6 mouse cellular contexts compared by ENCODE assay signal in the genomic region with DNA sequence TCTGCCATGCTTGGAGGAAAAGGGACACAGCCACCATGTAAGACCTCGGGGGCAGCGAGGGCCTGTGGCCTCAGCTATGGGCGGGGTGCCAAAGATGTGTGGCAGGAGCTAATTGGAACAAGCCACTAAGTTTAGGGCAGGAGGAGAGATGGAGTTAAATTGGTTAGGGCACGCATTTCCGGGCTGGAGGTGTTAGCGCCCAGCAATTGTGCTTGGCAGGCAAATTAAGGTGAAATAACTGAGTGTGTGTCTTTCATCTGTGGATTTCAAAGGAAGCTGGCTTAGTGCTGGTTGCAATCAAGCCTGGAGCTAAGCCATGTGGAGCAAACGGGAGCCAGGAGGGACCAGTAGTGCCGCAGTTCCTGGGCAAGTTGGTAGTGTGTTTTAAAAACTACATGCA. TPM values are rescaled to one million over a fixed set of nuclear protein-coding genes. Genes with fewer than 3 reads are reported as not detected.
A peak's percentile ranks its signal among the peaks of the same experiment; 100 is the strongest.
DNase-seq lines count a peak whose midpoint lies in the region; ATAC-seq lines count a peak whose summit lies in the region.
"Not testable (repeated sequence)": the region's sequence is repeated elsewhere in the genome, so short reads cannot be mapped to it uniquely, and the experiment has no call there.

No protein-coding gene starts in this region.

- H3K9me3 ChIP-seq in embryonic facial prominence, embryonic 14.5 days (ENCODE audit: control insufficient read depth, low read length); forebrain, embryonic 16.5 days (ENCODE audit: control insufficient read depth, low read length); limb, embryonic 10.5 days (replicated peaks): not testable (repeated sequence)

- H3K4me2 ChIP-seq in embryonic facial prominence, embryonic 14.5 days (ENCODE audit: low read depth, low read length); forebrain, embryonic 16.5 days (ENCODE audit: low read length): not testable (repeated sequence)

- not testable (repeated sequence) for H3K9ac ChIP-seq in embryonic facial prominence, embryonic 14.5 days (ENCODE audit: low read depth, low read length); forebrain, embryonic 16.5 days (replicated peaks; ENCODE audit: low read depth, low read length)

- ATAC-seq in embryonic facial prominence, embryonic 14.5 days (ENCODE audit: low read depth) = not testable (repeated sequence)
- peak; percentile 38; the same call in 1 of the 2 replicates for ATAC-seq in forebrain, embryonic 16.5 days

- H3K4me3 ChIP-seq in embryonic facial prominence, embryonic 14.5 days (ENCODE audit: low read depth, low read length); forebrain, embryonic 16.5 days (replicated peaks; ENCODE audit: low read length); limb, embryonic 10.5 days: not testable (repeated sequence)

- H3K27ac ChIP-seq in embryonic facial prominence, embryonic 14.5 days (replicated peaks; ENCODE audit: low read depth, low read length); forebrain, embryonic 16.5 days (ENCODE audit: low read length): not testable (repeated sequence)
- H3K27ac ChIP-seq in limb, embryonic 10.5 days = peak overlapping the region; percentile 4; the same call in 1 of the 2 replicates

- not testable (repeated sequence) for H3K27me3 ChIP-seq in embryonic facial prominence, embryonic 14.5 days (replicated peaks; ENCODE audit: control insufficient read depth, insufficient read depth, low read length); forebrain, embryonic 16.5 days (replicated peaks; ENCODE audit: control insufficient read depth, insufficient read depth, low read length); limb, embryonic 10.5 days (ENCODE audit: low read depth, poor library complexity, severe bottlenecking)

- H3K36me3 ChIP-seq in embryonic facial prominence, embryonic 14.5 days (ENCODE audit: control insufficient read depth, insufficient read depth, low read length); forebrain, embryonic 16.5 days (ENCODE audit: control insufficient read depth, insufficient read depth); limb, embryonic 10.5 days: not testable (repeated sequence)

- not testable (repeated sequence) for H3K4me1 ChIP-seq in embryonic facial prominence, embryonic 14.5 days (ENCODE audit: control insufficient read depth, insufficient read depth, low read length); forebrain, embryonic 16.5 days (replicated peaks; ENCODE audit: control insufficient read depth, insufficient read depth, low read length); limb, embryonic 10.5 days

- peak; percentile 19 for DNase-seq in adrenal gland, postnatal 14 days
- peak; percentile 3 for DNase-seq in embryonic facial prominence, embryonic 14.5 days (ENCODE audit: low spot score)
- DNase-seq in gastrocnemius, postnatal 14 days = peak; percentile 11
- DNase-seq in limb, embryonic 10.5 days (ENCODE audit: low spot score) = peak; percentile 45
- peak; percentile 37 for DNase-seq in right cerebral cortex, postnatal 4 days

- intact Hi-C loops in gastrocnemius, postnatal 14 days (cut with DNase I; ENCODE audit: low total_unique reads) = not testable (repeated sequence)

- 65% methylated on average over 8 of the region's 8 CpGs for WGBS in embryonic facial prominence, embryonic 14.5 days
- 53% methylated on average over 8 of the region's 8 CpGs for WGBS in forebrain, embryonic 16.5 days
- 52% methylated on average over 8 of the region's 8 CpGs for WGBS in limb, embryonic 10.5 days

RNA-seq across cellular contexts. Expression of a gene that starts 4.7 kb away (rescaled TPM):
- total RNA-seq in adrenal gland, postnatal 14 days (2021) = 8.4 and 8.9 TPM in 2 replicates
- polyA plus RNA-seq in embryonic facial prominence, embryonic 14.5 days (2014; fragmentation: Nextera tagmentation; extraction: Ambion mirVana) = 1.9 TPM in 2 replicates
- polyA plus RNA-seq in forebrain, embryonic 16.5 days (2015; fragmentation: Nextera tagmentation; extraction: Ambion mirVana) = 0.35 and 0.70 TPM in 2 replicates
- total RNA-seq in gastrocnemius, postnatal 14 days (2021) = under 1 TPM; 0.06 to 0.09 TPM
- 0.05 and 0.11 TPM in 2 replicates for polyA plus RNA-seq in limb, embryonic 10.5 days (2016; fragmentation: Nextera tagmentation; extraction: Ambion mirVana)

RNA-seq across cellular contexts. Expression of a gene that starts 36.0 kb away (rescaled TPM):
- total RNA-seq in adrenal gland, postnatal 14 days (2021) = 266 and 290 TPM in 2 replicates
- 146 and 157 TPM in 2 replicates for polyA plus RNA-seq in embryonic facial prominence, embryonic 14.5 days (2014; fragmentation: Nextera tagmentation; extraction: Ambion mirVana)
- 93.4 and 106 TPM in 2 replicates for polyA plus RNA-seq in forebrain, embryonic 16.5 days (2015; fragmentation: Nextera tagmentation; extraction: Ambion mirVana)
- total RNA-seq in gastrocnemius, postnatal 14 days (2021) = 100 to 1,000 TPM; 269 to 286 TPM
- 66.7 and 73.7 TPM in 2 replicates for polyA plus RNA-seq in limb, embryonic 10.5 days (2016; fragmentation: Nextera tagmentation; extraction: Ambion mirVana)
